In the genomic region with DNA sequence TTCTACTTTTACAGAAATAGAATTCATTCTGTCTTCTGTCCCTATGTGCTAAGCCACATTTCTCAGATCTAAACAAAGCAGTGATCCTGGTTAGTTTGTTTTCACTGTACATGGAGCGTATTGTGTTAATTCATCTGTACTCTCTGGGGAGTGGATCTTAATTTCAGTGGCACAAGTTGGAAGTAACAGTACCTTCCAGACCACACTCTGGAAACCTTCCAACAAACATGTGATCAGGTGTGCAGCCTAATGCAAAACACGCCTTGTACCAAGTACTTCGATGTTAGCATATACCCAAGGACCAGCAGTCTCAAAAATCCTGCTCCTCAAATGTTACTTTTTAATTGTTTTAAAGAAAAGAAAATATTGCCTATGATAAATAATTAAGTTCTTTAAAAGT, we compare ENCODE assay signal across 28 mouse cellular contexts.
DNase-seq lines count a peak whose midpoint lies in the region; ATAC-seq and TF ChIP-seq lines count a peak whose summit lies in the region.
"Had no signal": no experiment of that assay in that cellular context is flagged by ENCODE, and none has a peak within 500 bp of the region (broad histone marks: within the 10 kb centered on the region; RNA-seq: fewer than 3 reads in every experiment).

No protein-coding gene starts in this region.

- no peak for ATAC-seq in forebrain, embryonic 14.5 days
- no peak for ATAC-seq in forebrain, postnatal 0 days
- no peak for ATAC-seq in midbrain, embryonic 12.5 days (ENCODE audit: low FRiP score, low read depth)
- ATAC-seq in midbrain, embryonic 15.5 days (replicated peaks): no peak
- ATAC-seq in frontal cortex, adult (ENCODE audit: low TSS enrichment): no peak
- ATAC-seq: intestine, embryonic 15.5 days had no signal

- H3K36me3 ChIP-seq in forebrain, embryonic 14.5 days (ENCODE audit: control insufficient read depth, insufficient read depth, low read length): no peaks in the 10 kb centered on the region
- H3K36me3 ChIP-seq in forebrain, postnatal 0 days (ENCODE audit: insufficient read depth): no peaks in the 10 kb centered on the region
- H3K36me3 ChIP-seq in midbrain, embryonic 12.5 days: no peaks in the 10 kb centered on the region
- no peaks in the 10 kb centered on the region for H3K36me3 ChIP-seq in midbrain, embryonic 15.5 days (replicated peaks)
- H3K36me3 ChIP-seq: G1E; hindbrain, embryonic 15.5 days; intestine, embryonic 15.5 days; limb, embryonic 12.5 days; liver, embryonic 15.5 days; neural tube, embryonic 12.5 days had no signal

- TF ChIP-seq CTCF in forebrain, postnatal 0 days (IDR thresholded peaks at IDR 0.05; ENCODE audit: low read depth): no peak

- no peaks in the 10 kb centered on the region for H3K27me3 ChIP-seq in forebrain, embryonic 14.5 days (replicated peaks; ENCODE audit: control insufficient read depth, insufficient read depth, low read length)
- no peaks in the 10 kb centered on the region for H3K27me3 ChIP-seq in forebrain, postnatal 0 days (ENCODE audit: insufficient read depth, low read length)
- no peaks in the 10 kb centered on the region for H3K27me3 ChIP-seq in midbrain, embryonic 12.5 days
- H3K27me3 ChIP-seq in midbrain, embryonic 15.5 days (replicated peaks): no peaks in the 10 kb centered on the region
- H3K27me3 ChIP-seq: hindbrain, embryonic 15.5 days; intestine, embryonic 15.5 days; limb, embryonic 12.5 days; liver, embryonic 15.5 days; neural tube, embryonic 12.5 days had no signal

- H3K4me1 ChIP-seq in forebrain, embryonic 14.5 days (ENCODE audit: control insufficient read depth, insufficient read depth, low read length): peaks cover 5% of the 10 kb centered on the region; the same call in 1 of the 2 replicates
- H3K4me1 ChIP-seq in forebrain, postnatal 0 days (ENCODE audit: insufficient read depth): no peaks in the 10 kb centered on the region
- H3K4me1 ChIP-seq in midbrain, embryonic 12.5 days: peaks cover 17% of the 10 kb centered on the region
- H3K4me1 ChIP-seq in midbrain, embryonic 15.5 days: peaks cover 5% of the 10 kb centered on the region; the same call in 1 of the 2 replicates
- H3K4me1 ChIP-seq: intestine, embryonic 15.5 days; limb, embryonic 12.5 days; liver, embryonic 15.5 days had no signal

- DNase-seq in cerebellum, postnatal 10 days: peak; percentile 24 to 44
- DNase-seq in cerebellum, postnatal 25 days: no peak
- DNase-seq in forebrain, embryonic 14.5 days (ENCODE audit: low spot score): peak; percentile 41
- DNase-seq in forebrain, postnatal 0 days: no peak
- DNase-seq in embryo, embryonic 9.5 days (ENCODE audit: extremely low spot score): no peak
- DNase-seq: adrenal gland, postnatal 10 days; cerebellum, adult 11 months; cerebellum, adult 9-10 months; gastrocnemius, postnatal 10 days; heart, postnatal 14 days; kidney, adult 2 months; kidney, postnatal 36 days; lung, embryonic 14.5 days; lung, postnatal 14 days; thymus, adult 2 months; thymus, postnatal 36 days had no signal

- H3K4me2 ChIP-seq in forebrain, embryonic 14.5 days (ENCODE audit: low read length): no peak overlapping the region
- H3K4me2 ChIP-seq in forebrain, postnatal 0 days (ENCODE audit: low read depth): no peak overlapping the region
- no peak overlapping the region for H3K4me2 ChIP-seq in midbrain, embryonic 12.5 days (replicated peaks)
- H3K4me2 ChIP-seq in midbrain, embryonic 15.5 days: no peak overlapping the region
- H3K4me2 ChIP-seq: hindbrain, embryonic 15.5 days; intestine, embryonic 15.5 days; limb, embryonic 12.5 days; liver, embryonic 15.5 days; lung, embryonic 14.5 days; neural tube, embryonic 12.5 days had no signal

- 37% methylated on average over 3 of the region's 3 CpGs for WGBS in forebrain, embryonic 14.5 days
- whole genome bisulfite sequencing in forebrain, postnatal 0 days: 50% methylated on average over 3 of the region's 3 CpGs
- WGBS in midbrain, embryonic 12.5 days: 53% methylated on average over 3 of the region's 3 CpGs
- 42% methylated on average over 3 of the region's 3 CpGs for WGBS in midbrain, embryonic 15.5 days

- no peak overlapping the region for H3K9ac ChIP-seq in forebrain, embryonic 14.5 days (ENCODE audit: low read length)
- no peak overlapping the region for H3K9ac ChIP-seq in forebrain, postnatal 0 days
- no peak overlapping the region for H3K9ac ChIP-seq in midbrain, embryonic 12.5 days (replicated peaks)
- no peak overlapping the region for H3K9ac ChIP-seq in midbrain, embryonic 15.5 days
- H3K9ac ChIP-seq: hindbrain, embryonic 15.5 days; intestine, embryonic 15.5 days; limb, embryonic 12.5 days; liver, embryonic 15.5 days; lung, embryonic 14.5 days; neural tube, embryonic 12.5 days had no signal

- no peak overlapping the region for H3K4me3 ChIP-seq in forebrain, embryonic 14.5 days (ENCODE audit: low read depth, low read length)
- no peak overlapping the region for H3K4me3 ChIP-seq in forebrain, postnatal 0 days (ENCODE audit: low read depth, low read length)
- H3K4me3 ChIP-seq in midbrain, embryonic 12.5 days: no peak overlapping the region
- H3K4me3 ChIP-seq in midbrain, embryonic 15.5 days: no peak overlapping the region
- H3K4me3 ChIP-seq: hindbrain, embryonic 15.5 days; intestine, embryonic 15.5 days; layer of hippocampus, adult 2 months; left cerebral cortex, adult 2 months; limb, embryonic 12.5 days; liver, embryonic 15.5 days; myocyte; neural tube, embryonic 12.5 days had no signal

- H3K27ac ChIP-seq in forebrain, embryonic 14.5 days (ENCODE audit: low read depth, low read length): no peak overlapping the region
- H3K27ac ChIP-seq in forebrain, postnatal 0 days (ENCODE audit: low read depth, low read length): no peak overlapping the region
- peak overlapping the region; percentile 46; the same call in 1 of the 2 replicates for H3K27ac ChIP-seq in midbrain, embryonic 12.5 days (replicated peaks)
- no peak overlapping the region for H3K27ac ChIP-seq in midbrain, embryonic 15.5 days
- H3K27ac ChIP-seq: hindbrain, embryonic 15.5 days; intestine, embryonic 15.5 days; layer of hippocampus, adult 2 months; left cerebral cortex, adult 2 months; limb, embryonic 12.5 days; liver, embryonic 15.5 days; neural tube, embryonic 12.5 days had no signal

- H3K9me3 ChIP-seq in forebrain, embryonic 14.5 days (replicated peaks; ENCODE audit: control insufficient read depth, low read length): no peaks in the 10 kb centered on the region
- no peaks in the 10 kb centered on the region for H3K9me3 ChIP-seq in forebrain, postnatal 0 days (ENCODE audit: low read length)
- no peaks in the 10 kb centered on the region for H3K9me3 ChIP-seq in midbrain, embryonic 12.5 days
- no peaks in the 10 kb centered on the region for H3K9me3 ChIP-seq in midbrain, embryonic 15.5 days
- H3K9me3 ChIP-seq: hindbrain, embryonic 15.5 days; intestine, embryonic 15.5 days; limb, embryonic 12.5 days; liver, embryonic 15.5 days; neural tube, embryonic 12.5 days had no signal

Comparison
In these comparisons a context has a peak if more than half of its experiments do, and no peak if none do; other contexts are left out.
1. DNase-seq: peak in cerebellum, postnatal 10 days (2 of 2) and forebrain, embryonic 14.5 days (single experiment); none in cerebellum, postnatal 25 days (0 of 2), forebrain, postnatal 0 days (single experiment) and embryo, embryonic 9.5 days (single experiment).